ENCODE assay signal across 8 mouse cellular contexts in genomic region chr1:20819771-20820605, GRCm38 (mm10). TPM values are rescaled to one million over a fixed set of nuclear protein-coding genes. Genes with fewer than 3 reads are reported as not detected.
DNase-seq lines count a peak whose midpoint lies in the region; ATAC-seq lines count a peak whose summit lies in the region.

Gene Mcm3, minus strand, starts transcription at chr1:20820312.

- H3K4me1 ChIP-seq in hindbrain, embryonic 12.5 days, result peaks cover 10% of the 10 kb centered on the region

- WGBS in hindbrain, embryonic 12.5 days, result under 1% methylated on average over 52 of the region's 52 CpGs

- H3K4me3 ChIP-seq in hindbrain, embryonic 12.5 days, result peak within 1 kb of the TSS; percentile 69

- ATAC-seq in hindbrain, embryonic 12.5 days (ENCODE audit: low FRiP score), result peak; percentile 100

- no peaks in the 10 kb centered on the region for H3K9me3 ChIP-seq in hindbrain, embryonic 12.5 days (replicated peaks)

- peak; percentile 97 for DNase-seq in NIH3T3 (ENCODE audit: low read depth)
- DNase-seq in cerebellum, postnatal 10 days, result peak; percentile 92 to 94
- DNase-seq in frontal cortex, postnatal 10 days (ENCODE audit: low spot score in 2 of 2), result peak; percentile 87 to 91
- peak; percentile 83 to 98 for DNase-seq in layer of hippocampus, postnatal 14 days (ENCODE audit: low spot score in 2 of 2)
- peak; percentile 87 for DNase-seq in lung, postnatal 14 days
- peak; percentile 88 for DNase-seq in retina, adult 2 months (ENCODE audit: low read depth, low spot score)
- peak; percentile 78 to 86 for DNase-seq in thymus, postnatal 36 days

- H3K27ac ChIP-seq in hindbrain, embryonic 12.5 days, result no peak within 1 kb of the TSS

- no peaks in the 10 kb centered on the region for H3K27me3 ChIP-seq in hindbrain, embryonic 12.5 days

- peak within 1 kb of the TSS; percentile 65 for H3K9ac ChIP-seq in hindbrain, embryonic 12.5 days

- peak within 1 kb of the TSS; percentile 80 for H3K4me2 ChIP-seq in hindbrain, embryonic 12.5 days (replicated peaks)

- peaks cover 23% of the 10 kb centered on the region for H3K36me3 ChIP-seq in hindbrain, embryonic 12.5 days

RNA-seq across cellular contexts. Expression of gene Mcm3, which starts in this region (rescaled TPM):
- polyA plus RNA-seq in hindbrain, embryonic 12.5 days (2016; fragmentation: Nextera tagmentation; extraction: Ambion mirVana), result 80.7 and 88.6 TPM in 2 replicates
- 1 to 10 TPM; 5.0 to 6.2 TPM for total RNA-seq in layer of hippocampus, postnatal 14 days (2021)
